Mouse (Mus musculus) CH12.LX (cell line): Measurements from ENCODE around the gene Arsb. TPM values are rescaled to one million over a fixed set of nuclear protein-coding genes. Genes with fewer than 3 reads are reported as not detected.

Experiments
- DNase-seq: peaks from one replicate; pipeline ENCODE4 v3.0.0-alpha.2; 2013; ENCODE audit errors: extremely low read depth
- H3K27ac ChIP-seq: 2 replicates; pipeline ENCODE4 v1.5.1; 2012; ENCODE audit warnings: low read depth, mild to moderate bottlenecking, control low read depth, moderate library complexity; ENCODE audit not compliant: insufficient read depth
- H3K27me3 ChIP-seq: replicated peaks from 2 replicates; pipeline ENCODE3; 2012; ENCODE audit warnings: inconsistent platforms
- H3K36me3 ChIP-seq, 2 experiments: replicated peaks in 1 of 2; 2 replicates each; pipeline versions ENCODE3 to v1.6.1; 2012; ENCODE audit warnings: inconsistent platforms in 1 of 2, low read length in 1 of 2, mild to moderate bottlenecking in 1 of 2, mixed read lengths in 1 of 2, moderate library complexity in 1 of 2; ENCODE audit not compliant: control insufficient read depth in 1 of 2, insufficient read depth in 1 of 2
- H3K4me1 ChIP-seq, 2 experiments: 2 replicates each; pipeline ENCODE4 v1.6.1; 2012; ENCODE audit warnings: inconsistent platforms in 1 of 2, moderate library complexity in 1 of 2; ENCODE audit not compliant: insufficient read depth in 2 of 2, control insufficient read depth in 1 of 2
- H3K4me2 ChIP-seq: 2 replicates; pipeline ENCODE4 v1.6.1; 2012; ENCODE audit warnings: low read depth, mild to moderate bottlenecking, control low read depth; ENCODE audit not compliant: poor library complexity, insufficient read depth, severe bottlenecking
- H3K4me3 ChIP-seq, 3 experiments: fragments of 150-350 bp in 1 of 3; sonication (generic) in 1 of 3; replicated peaks in 1 of 3; 2 replicates each; pipeline versions ENCODE3 to v1.5.1; 2011 to 2012; ENCODE audit warnings: low read depth in 2 of 3, low read length in 2 of 3, mild to moderate bottlenecking in 2 of 3, moderate library complexity in 2 of 3, control low read depth in 1 of 3, improper control_type of control experiment in 1 of 3, inconsistent platforms in 1 of 3, mixed read lengths in 1 of 3; ENCODE audit not compliant: poor library complexity in 1 of 3
- H3K79me2 ChIP-seq: replicated peaks from 2 replicates; pipeline ENCODE4 v1.6.1; 2012; ENCODE audit warnings: mild to moderate bottlenecking, moderate library complexity; ENCODE audit not compliant: control insufficient read depth, poor library complexity, insufficient read depth, severe bottlenecking; ENCODE audit errors: extremely low read depth
- H3K9ac ChIP-seq: 2 replicates; pipeline ENCODE4 v1.6.1; 2012; ENCODE audit warnings: low read depth, mild to moderate bottlenecking, control low read depth, moderate library complexity; ENCODE audit not compliant: insufficient read depth
- H3K9me3 ChIP-seq: replicated peaks from 2 replicates; pipeline ENCODE3; 2012; ENCODE audit warnings: low read length, inconsistent platforms, mixed read lengths
- BHLHE40 ChIP-seq: IDR thresholded peaks from 2 replicates; pipeline ENCODE4 v1.6.1; 2011; ENCODE audit warnings: mild to moderate bottlenecking, low read depth, low read length, improper control_type of control experiment
- CHD1 ChIP-seq: IDR thresholded peaks from 2 replicates; pipeline ENCODE4 v1.6.1; 2012; ENCODE audit warnings: low read depth, low read length, improper control_type of control experiment, inconsistent platforms
- E2F4 ChIP-seq: IDR thresholded peaks from 2 replicates; pipeline ENCODE4 v1.6.1; 2011; ENCODE audit warnings: low read depth, low read length, improper control_type of control experiment; ENCODE audit not compliant: insufficient replicate concordance
- EP300 ChIP-seq: IDR thresholded peaks from 2 replicates; pipeline ENCODE4 v1.6.1; 2011; ENCODE audit warnings: low read length, improper control_type of control experiment
- GABPA ChIP-seq: IDR thresholded peaks from 2 replicates; pipeline ENCODE4 v1.6.1; 2012; ENCODE audit warnings: low read depth, low read length, improper control_type of control experiment, inconsistent platforms; ENCODE audit not compliant: insufficient replicate concordance
- HCFC1 ChIP-seq: IDR thresholded peaks from 2 replicates; pipeline ENCODE4 v1.6.1; 2012; ENCODE audit warnings: low read depth, mild to moderate bottlenecking, inconsistent platforms, low read length, improper control_type of control experiment
- IRF4 ChIP-seq: IDR thresholded peaks from 2 replicates; pipeline ENCODE4 v1.6.1; 2014; ENCODE audit warnings: low read depth, mild to moderate bottlenecking, inconsistent platforms, low read length, improper control_type of control experiment
- MAX ChIP-seq: IDR thresholded peaks from 2 replicates; pipeline ENCODE4 v1.6.1; 2011; ENCODE audit warnings: low read length, improper control_type of control experiment
- MXI1 ChIP-seq: IDR thresholded peaks from 2 replicates; pipeline ENCODE4 v1.6.1; 2011; ENCODE audit warnings: mild to moderate bottlenecking, low read depth, low read length, improper control_type of control experiment
- NRF1 ChIP-seq: IDR thresholded peaks from 2 replicates; pipeline ENCODE4 v1.6.1; 2014; ENCODE audit warnings: low read depth, mild to moderate bottlenecking, inconsistent platforms, low read length, improper control_type of control experiment, moderate library complexity
- PAX5 ChIP-seq: IDR thresholded peaks from 2 replicates; pipeline ENCODE4 v1.6.1; 2012; ENCODE audit warnings: low read length, inconsistent platforms, mixed read lengths
- POLR2A ChIP-seq: IDR thresholded peaks from 2 replicates; pipeline ENCODE4 v1.6.1; 2011; ENCODE audit warnings: low read depth, mild to moderate bottlenecking, improper control_type of control experiment, low read length
- POLR2AphosphoS2 ChIP-seq: IDR thresholded peaks from 2 replicates; pipeline ENCODE4 v1.6.1; 2011; ENCODE audit warnings: low read depth, low read length, improper control_type of control experiment
- SIN3A ChIP-seq: IDR thresholded peaks from 2 replicates; pipeline ENCODE4 v1.6.1; 2012; ENCODE audit warnings: low read length, improper control_type of control experiment, inconsistent platforms
- SMC3 ChIP-seq: IDR thresholded peaks from 2 replicates; pipeline ENCODE4 v1.6.1; 2011; ENCODE audit warnings: low read depth, low read length, improper control_type of control experiment
- TCF12 ChIP-seq: IDR thresholded peaks from 2 replicates; pipeline ENCODE4 v1.6.1; 2014; ENCODE audit warnings: low read depth, mild to moderate bottlenecking, inconsistent platforms, low read length, improper control_type of control experiment
- USF1 ChIP-seq: IDR thresholded peaks from 2 replicates; pipeline ENCODE4 v1.6.1; 2014; ENCODE audit warnings: low read depth, mild to moderate bottlenecking, inconsistent platforms, low read length, improper control_type of control experiment
- USF2 ChIP-seq: conservative IDR thresholded peaks from 2 replicates; pipeline ENCODE4 v1.6.1; 2011; ENCODE audit warnings: low read depth, low read length, improper control_type of control experiment
- ZMIZ1 ChIP-seq: IDR thresholded peaks from 2 replicates; pipeline ENCODE4 v1.6.1; 2012; ENCODE audit warnings: low read depth, mild to moderate bottlenecking, inconsistent platforms, low read length, improper control_type of control experiment
- dilution Hi-C: fragments of 300-500 bp; cut with MboI; formaldehyde crosslinking; loops from 2 replicates; pipeline ENCODE4 v1.14.3; 2020; ENCODE audit warnings: low sequenced_read_pairs; ENCODE audit not compliant: extremely low pct_unique_long_range_greater_than_20kb, extremely low pct_ligation_motif_present
- in situ Hi-C: fragments of 300-500 bp; cut with MboI; formaldehyde crosslinking; loops from 3 replicates; pipeline ENCODE4 v1.14.3; 2019; ENCODE audit warnings: low sequenced_read_pairs, low pct_ligation_motif_present, low pct_unique_long_range_greater_than_20kb, mixed read lengths
- polyA plus RNA-seq: library from polyadenylated mRNA; unstranded; fragments of >175 nt; gene quantifications from 2 replicates; pipeline ENCODE4 v1.2.1, GENCODE M21; 2012; ENCODE audit warnings: low read depth; ENCODE audit not compliant: insufficient read length
- total RNA-seq, 2 experiments: library from RNA; depleted of rRNA; stranded (reverse); fragments of 300-350 nt in 1 of 2; fragments of >200 nt in 1 of 2; gene quantifications; 2 replicates each; pipeline ENCODE4 v1.2.3; 2012 to 2014

Arsb gene
- total and polyA plus RNA-seq, 3 experiments = 1.0 to 9.8 (median 2.0) TPM

DNA sequence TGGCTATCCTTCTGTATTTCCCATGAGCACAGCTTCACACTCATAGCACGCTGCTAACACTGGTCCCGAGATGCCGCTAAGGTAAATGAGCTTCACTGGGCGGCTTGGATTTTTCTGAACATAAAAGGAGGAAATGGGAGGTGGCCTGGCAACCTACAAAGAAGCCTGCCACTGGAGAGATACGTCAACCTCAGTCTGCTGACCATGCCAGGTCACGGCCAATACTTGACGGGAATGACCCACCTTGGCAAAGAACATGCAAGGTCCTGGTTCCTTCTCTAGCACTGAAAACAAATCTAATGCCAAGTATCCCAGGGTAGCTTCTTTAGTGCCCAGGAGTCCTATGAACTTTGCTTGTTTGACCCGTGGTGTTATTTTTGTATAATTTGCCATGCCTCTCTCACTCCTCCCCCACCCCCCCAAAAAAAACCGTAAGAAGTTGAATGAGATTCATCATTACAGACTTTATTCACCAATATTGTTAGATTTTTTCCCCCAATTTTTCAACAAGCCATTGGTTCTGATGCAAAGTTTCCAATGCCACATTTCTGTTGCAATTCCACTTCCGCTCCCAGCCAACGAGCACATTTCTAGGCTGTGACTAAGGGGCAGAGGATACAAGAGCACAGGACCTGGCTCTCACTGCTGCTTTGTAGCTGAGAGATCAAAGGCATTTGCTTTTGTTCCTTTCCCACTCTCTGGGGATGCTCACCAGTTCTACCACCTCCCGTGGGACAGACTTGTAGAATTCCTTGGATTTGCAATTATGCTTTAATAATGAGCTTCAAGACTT, 207.5 kb downstream of the Arsb start:
- DNase-seq = no peak
- H3K79me2 ChIP-seq = no peaks in the 10 kb centered on the region
- no peak overlapping the region for H3K4me2 ChIP-seq
- no peaks in the 10 kb centered on the region for H3K27me3 ChIP-seq
- H3K9ac ChIP-seq = no peak overlapping the region
- TF ChIP-seq TCF12 = no peak
- TF ChIP-seq HCFC1 = no peak
- no peak for TF ChIP-seq MAX
- no peak for TF ChIP-seq ZMIZ1
- TF ChIP-seq GABPA = no peak
- TF ChIP-seq POLR2A = no peak
- TF ChIP-seq IRF4 = no peak
- TF ChIP-seq NRF1 = no peak
- no peak for TF ChIP-seq SIN3A
- TF ChIP-seq EP300 = no peak
- no peak for TF ChIP-seq USF1
- no peak for TF ChIP-seq POLR2AphosphoS2
- TF ChIP-seq PAX5 = no peak
- no peak for TF ChIP-seq SMC3
- no peak for TF ChIP-seq BHLHE40
- no peak for TF ChIP-seq CHD1
- peaks cover 0 to 16% of the 10 kb centered on the region in 2 experiments; a peak in 1 of 4 replicates for H3K4me1 ChIP-seq
- no peak overlapping the region for H3K4me3 ChIP-seq
- H3K27ac ChIP-seq = no peak overlapping the region
- in situ Hi-C loops = no loop called here
- dilution Hi-C loops = no loop called here
- H3K36me3 ChIP-seq = no peaks in the 10 kb centered on the region
- no peaks in the 10 kb centered on the region for H3K9me3 ChIP-seq

DNA sequence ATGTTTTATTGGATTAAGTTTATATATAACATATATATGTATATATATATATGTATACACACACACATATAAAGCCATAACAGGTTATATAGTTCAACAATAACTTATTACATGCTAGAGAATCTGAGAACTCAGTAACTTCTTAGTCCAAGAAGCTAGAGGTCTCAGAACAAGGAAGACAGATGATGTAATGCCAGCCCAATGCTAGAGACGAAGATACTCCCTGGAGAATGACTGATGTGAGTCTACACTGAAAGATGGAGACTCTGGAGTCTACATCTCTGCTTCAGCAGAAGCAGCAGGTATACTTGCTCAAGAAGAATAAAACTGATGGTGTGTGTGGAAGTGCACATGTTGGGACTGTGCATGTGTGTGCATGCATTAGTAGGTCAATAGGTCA, 208.3 kb downstream of the Arsb start:
- peaks cover 2% of the 10 kb centered on the region for H3K9me3 ChIP-seq
- dilution Hi-C loops = no loop called here
- in situ Hi-C loops = no loop called here
- no peak overlapping the region for H3K9ac ChIP-seq
- no peaks in the 10 kb centered on the region for H3K79me2 ChIP-seq
- no peak overlapping the region for H3K4me2 ChIP-seq
- H3K4me3 ChIP-seq = no peak overlapping the region
- no peaks in the 10 kb centered on the region for H3K36me3 ChIP-seq
- no peak overlapping the region for H3K27ac ChIP-seq
- DNase-seq = no peak
- TF ChIP-seq SMC3 (no peak), USF2 (no peak), E2F4 (no peak), MXI1 (no peak), PAX5 (no peak)
- TF ChIP-seq, all 38 proteins: peak for 0
- H3K4me1 ChIP-seq = peaks cover 0 to 16% of the 10 kb centered on the region in 2 experiments; a peak in 1 of 4 replicates
- H3K27me3 ChIP-seq = no peaks in the 10 kb centered on the region
